Mouse (Mus musculus): ENCODE measurements at regions not wholly inside any gene's neighbourhood (a gene's known extent, or its start where the extent isn't known, plus 50 kb on each side); places are given as distances from the start of the nearest gene placed in this dataset.

DNA sequence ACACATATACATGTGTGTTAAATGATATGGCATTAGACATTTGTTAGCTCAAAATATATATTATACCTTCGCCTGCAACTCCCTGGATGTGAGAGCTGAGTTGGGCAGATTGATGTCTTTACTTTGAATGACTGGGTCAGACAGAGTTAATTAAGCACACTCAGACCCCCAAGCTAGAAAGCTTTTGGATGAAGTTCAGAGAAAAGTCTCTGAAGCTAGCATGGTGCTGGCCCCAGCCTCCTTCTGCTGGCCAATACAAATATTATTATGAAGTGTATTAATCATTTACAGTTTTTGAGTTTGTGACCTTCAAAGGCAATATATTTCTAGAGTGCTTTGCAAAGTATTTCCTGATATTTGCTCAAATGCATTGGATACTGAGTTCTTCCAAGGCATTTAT lies 1753.3 kb downstream of the Efna5 start:
- TF ChIP-seq POLR2A (IDR thresholded peaks at IDR 0.05; ENCODE audit: low read depth, low read length) (no peak), CTCF (IDR thresholded peaks at IDR 0.05; ENCODE audit: borderline replicate concordance, insufficient read depth, low read length) (no peak)
